Mouse (Mus musculus): ENCODE results near the gene Ifitm2. TPM values are rescaled to one million over a fixed set of nuclear protein-coding genes. Genes with fewer than 3 reads are reported as not detected.

Ifitm2 gene
- polyA plus RNA-seq, 1 experiment = 31.7 TPM

DNA sequence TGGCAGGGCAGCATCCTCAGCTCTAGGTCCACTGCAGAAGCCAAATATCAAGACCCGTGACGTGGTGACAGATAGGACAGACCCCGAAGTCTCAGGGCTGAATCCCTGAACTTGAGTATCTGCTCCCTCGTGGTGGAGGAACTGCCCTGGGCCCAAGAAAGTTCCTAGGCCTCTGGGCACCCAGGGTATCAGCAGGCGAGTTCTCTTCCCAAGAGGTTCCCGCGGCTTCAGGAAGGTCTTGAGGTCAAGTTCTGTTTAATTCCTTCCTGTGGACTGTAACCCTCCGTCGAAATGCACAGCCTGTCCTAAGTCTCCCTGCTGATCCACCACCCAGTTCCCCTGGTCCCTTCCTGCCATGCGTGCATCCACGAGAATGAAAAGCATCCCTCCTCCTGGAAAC is 2.7 kb downstream of the Ifitm2 start:
- no peak for DNase-seq
- H3K4me3 ChIP-seq (replicated peaks; ENCODE audit: insufficient read depth, low read depth, low read length) = no peak overlapping the region
- 88% methylated on average over 11 of the region's 11 CpGs for WGBS
- H3K27me3 ChIP-seq (ENCODE audit: control insufficient read depth, insufficient read depth, low read length) = no peaks in the 10 kb centered on the region
- no peaks in the 10 kb centered on the region for H3K4me1 ChIP-seq (ENCODE audit: control insufficient read depth, insufficient read depth, low read length)
- H3K27ac ChIP-seq (ENCODE audit: insufficient read depth, low read length) = no peak overlapping the region
- TF ChIP-seq POLR2A (IDR thresholded peaks at IDR 0.05; ENCODE audit: borderline replicate concordance, insufficient read depth, low read length) = no peak
- TF ChIP-seq CTCF (IDR thresholded peaks at IDR 0.05; ENCODE audit: borderline replicate concordance, insufficient read depth, low read depth, low read length) = no peak

DNA sequence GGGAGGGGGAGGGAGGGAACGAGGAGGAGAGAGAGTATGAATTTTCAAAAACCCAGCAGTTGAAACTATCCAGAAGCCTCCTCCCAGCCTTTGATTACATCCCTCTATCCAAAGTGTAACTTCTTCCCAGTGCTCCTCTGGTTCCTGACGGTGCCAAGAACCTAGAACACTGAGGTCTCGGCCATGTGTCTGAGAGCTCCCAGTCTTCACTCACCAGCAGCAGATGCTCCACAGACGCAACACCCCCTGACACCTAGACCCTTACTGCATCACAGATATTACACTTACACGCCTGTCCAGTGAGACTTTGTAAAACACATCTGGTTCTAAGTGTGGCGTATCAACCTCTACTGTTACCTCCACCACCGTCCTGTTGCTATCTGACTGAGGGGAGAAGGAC is 3.3 kb downstream of the Ifitm2 start:
- no peaks in the 10 kb centered on the region for H3K27me3 ChIP-seq (ENCODE audit: control insufficient read depth, insufficient read depth, low read length)
- no peak for TF ChIP-seq POLR2A (IDR thresholded peaks at IDR 0.05; ENCODE audit: borderline replicate concordance, insufficient read depth, low read length)
- TF ChIP-seq CTCF (IDR thresholded peaks at IDR 0.05; ENCODE audit: borderline replicate concordance, insufficient read depth, low read depth, low read length) = no peak
- H3K4me1 ChIP-seq (ENCODE audit: control insufficient read depth, insufficient read depth, low read length) = no peaks in the 10 kb centered on the region
- no peak overlapping the region for H3K27ac ChIP-seq (ENCODE audit: insufficient read depth, low read length)
- H3K4me3 ChIP-seq (replicated peaks; ENCODE audit: insufficient read depth, low read depth, low read length) = no peak overlapping the region
- no peak for DNase-seq
- WGBS = 79% methylated on average over 7 of the region's 7 CpGs

DNA sequence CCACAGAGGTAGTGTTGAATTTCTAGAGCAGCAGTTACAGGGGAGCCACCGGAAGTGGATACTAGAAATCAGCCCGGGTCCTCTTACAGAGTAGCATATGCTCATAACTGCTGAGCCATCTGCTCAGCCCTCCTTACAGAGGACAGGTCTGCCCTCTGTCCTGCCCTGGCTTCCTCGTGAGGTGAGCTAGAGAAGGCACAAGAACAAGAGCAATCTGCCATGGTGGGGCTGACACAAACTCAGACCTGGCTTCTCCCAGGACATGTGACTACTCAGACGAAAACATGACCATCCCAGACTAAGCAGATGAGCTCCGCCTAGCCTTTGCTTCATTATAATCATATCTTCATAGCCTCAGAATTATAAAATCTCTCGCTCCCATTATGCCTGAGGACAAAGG is 4.0 kb downstream of the Ifitm2 start:
- no peak for DNase-seq
- H3K4me3 ChIP-seq (replicated peaks; ENCODE audit: insufficient read depth, low read depth, low read length) = no peak overlapping the region
- no peaks in the 10 kb centered on the region for H3K4me1 ChIP-seq (ENCODE audit: control insufficient read depth, insufficient read depth, low read length)
- 58% methylated on average over 6 of the region's 6 CpGs for WGBS
- no peaks in the 10 kb centered on the region for H3K27me3 ChIP-seq (ENCODE audit: control insufficient read depth, insufficient read depth, low read length)
- no peak overlapping the region for H3K27ac ChIP-seq (ENCODE audit: insufficient read depth, low read length)
- no peak for TF ChIP-seq CTCF (IDR thresholded peaks at IDR 0.05; ENCODE audit: borderline replicate concordance, insufficient read depth, low read depth, low read length)
- no peak for TF ChIP-seq POLR2A (IDR thresholded peaks at IDR 0.05; ENCODE audit: borderline replicate concordance, insufficient read depth, low read length)

DNA sequence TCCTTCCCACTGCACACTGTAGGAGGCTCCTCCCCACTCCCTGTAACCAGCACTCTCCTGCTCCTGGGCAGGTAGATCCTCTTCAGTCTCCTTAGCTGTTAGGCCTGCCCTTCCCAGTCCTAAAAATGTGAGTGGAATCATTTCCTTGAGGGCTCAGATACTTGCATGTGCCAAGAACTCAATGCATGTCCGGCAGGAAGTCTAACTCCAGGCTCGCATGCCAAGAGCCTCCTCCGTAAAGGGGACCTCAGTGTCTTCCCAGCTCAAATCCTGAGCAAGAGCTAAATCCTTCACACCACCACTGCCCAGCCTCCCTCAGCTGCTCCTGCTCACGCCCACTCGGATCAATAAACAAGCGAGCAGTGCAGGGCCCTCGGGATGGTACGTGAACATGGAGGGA is 4.7 kb downstream of the Ifitm2 start:
- no peaks in the 10 kb centered on the region for H3K27me3 ChIP-seq (ENCODE audit: control insufficient read depth, insufficient read depth, low read length)
- H3K4me1 ChIP-seq (ENCODE audit: control insufficient read depth, insufficient read depth, low read length) = no peaks in the 10 kb centered on the region
- 48% methylated on average over 8 of the region's 8 CpGs for WGBS
- TF ChIP-seq CTCF (IDR thresholded peaks at IDR 0.05; ENCODE audit: borderline replicate concordance, insufficient read depth, low read depth, low read length) (no peak), POLR2A (IDR thresholded peaks at IDR 0.05; ENCODE audit: borderline replicate concordance, insufficient read depth, low read length) (no peak)
- no peak overlapping the region for H3K27ac ChIP-seq (ENCODE audit: insufficient read depth, low read length)
- no peak for DNase-seq
- H3K4me3 ChIP-seq (replicated peaks; ENCODE audit: insufficient read depth, low read depth, low read length) = no peak overlapping the region

DNA sequence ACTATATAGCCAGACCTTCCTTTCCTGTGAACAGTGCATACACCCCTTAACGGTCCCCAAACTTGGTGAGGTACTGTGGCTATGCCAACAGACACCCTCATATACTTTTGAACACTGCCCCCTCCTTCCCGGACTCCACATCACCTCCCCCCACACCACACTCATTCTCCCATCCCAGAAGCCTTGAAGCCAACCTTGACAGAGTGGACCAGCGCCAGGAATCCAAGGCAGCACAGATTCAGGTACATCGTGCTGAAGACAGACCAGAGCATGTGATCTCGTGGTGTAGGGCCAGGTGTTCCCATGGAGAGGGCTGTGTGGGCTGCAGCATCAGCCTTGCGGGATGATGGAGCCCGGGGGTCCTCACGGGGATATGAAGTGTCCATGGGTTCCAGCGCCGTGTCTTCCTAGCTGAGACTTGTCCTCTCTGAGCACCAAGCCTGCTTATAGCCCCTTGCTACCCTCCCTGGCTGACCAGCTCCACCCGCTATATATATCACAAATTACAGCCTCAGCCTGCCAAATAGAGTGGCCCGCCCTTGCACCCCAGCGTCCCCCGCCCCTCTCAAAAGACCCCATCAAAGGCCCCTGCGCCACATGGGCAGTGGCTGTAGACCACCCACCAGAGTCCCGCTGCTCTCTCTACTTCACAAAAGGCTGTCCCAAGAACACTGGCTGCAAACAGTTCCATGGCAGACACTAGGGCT is 5.8 kb downstream of the Ifitm2 start, which contains the start of gene Ifitm5:
TSS of gene Ifitm5 (minus strand) at position 468 of the 707 bp plus-strand sequence.
- no peaks in the 10 kb centered on the region for H3K27me3 ChIP-seq (ENCODE audit: control insufficient read depth, insufficient read depth, low read length)
- TF ChIP-seq POLR2A (IDR thresholded peaks at IDR 0.05; ENCODE audit: borderline replicate concordance, insufficient read depth, low read length) = no peak
- H3K27ac ChIP-seq (ENCODE audit: insufficient read depth, low read length) = no peak within 1 kb of the TSS
- no peak for DNase-seq
- H3K4me1 ChIP-seq (ENCODE audit: control insufficient read depth, insufficient read depth, low read length) = no peaks in the 10 kb centered on the region
- 75% methylated on average over 16 of the region's 16 CpGs for WGBS
- no peak within 1 kb of the TSS for H3K4me3 ChIP-seq (replicated peaks; ENCODE audit: insufficient read depth, low read depth, low read length)

DNA sequence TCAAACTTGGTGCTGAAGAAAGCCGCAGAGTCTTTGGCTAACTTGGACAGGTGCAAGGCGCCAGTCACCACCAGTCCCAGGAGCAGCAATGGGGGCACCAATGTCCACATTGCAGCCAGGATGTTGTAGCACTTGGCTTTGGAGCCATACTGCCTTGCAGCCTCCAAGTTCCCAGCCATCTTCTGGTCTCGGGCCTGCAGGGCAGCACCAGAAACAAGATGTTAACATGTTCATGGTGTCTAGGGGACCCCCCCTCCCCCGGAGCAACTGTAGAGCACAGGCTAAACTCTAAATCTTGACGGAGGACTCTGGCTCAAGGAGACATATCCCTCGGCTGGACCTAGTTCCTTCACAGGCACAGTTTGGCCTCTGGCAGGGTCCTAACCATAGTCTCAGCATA is 6.5 kb downstream of the Ifitm2 start:
- Histone ChIP-seq H3K4me3 (replicated peaks; ENCODE audit: insufficient read depth, low read depth, low read length) (no peak overlapping the region), H3K27me3 (ENCODE audit: control insufficient read depth, insufficient read depth, low read length) (no peaks in the 10 kb centered on the region), H3K4me1 (ENCODE audit: control insufficient read depth, insufficient read depth, low read length) (no peaks in the 10 kb centered on the region), H3K27ac (ENCODE audit: insufficient read depth, low read length) (no peak overlapping the region)
- DNase-seq = no peak
- TF ChIP-seq CTCF (IDR thresholded peaks at IDR 0.05; ENCODE audit: borderline replicate concordance, insufficient read depth, low read depth, low read length) (no peak), POLR2A (IDR thresholded peaks at IDR 0.05; ENCODE audit: borderline replicate concordance, insufficient read depth, low read length) (no peak)
- WGBS = 88% methylated on average over 6 of the region's 6 CpGs

DNA sequence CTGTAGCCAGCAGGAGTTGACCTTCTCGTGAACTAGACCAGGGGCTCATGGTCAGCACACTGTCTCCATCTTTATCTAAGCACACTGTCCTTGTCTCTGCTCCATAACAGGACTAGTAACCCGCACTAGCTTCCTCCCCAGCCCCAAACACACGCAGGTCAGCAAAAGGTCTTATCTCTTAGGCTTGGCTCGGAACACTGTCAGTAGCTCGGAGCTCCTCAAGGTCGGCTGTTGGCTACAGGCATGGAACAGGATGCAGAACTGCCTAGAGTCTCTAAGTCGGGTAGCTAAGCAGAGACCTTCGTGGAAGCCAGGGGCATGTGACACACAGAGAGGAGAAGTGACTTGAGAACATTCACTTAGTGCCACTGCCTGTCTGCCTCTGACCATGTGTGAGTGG is 7.6 kb downstream of the Ifitm2 start:
- DNase-seq = no peak
- 88% methylated on average over 8 of the region's 8 CpGs for WGBS

DNA sequence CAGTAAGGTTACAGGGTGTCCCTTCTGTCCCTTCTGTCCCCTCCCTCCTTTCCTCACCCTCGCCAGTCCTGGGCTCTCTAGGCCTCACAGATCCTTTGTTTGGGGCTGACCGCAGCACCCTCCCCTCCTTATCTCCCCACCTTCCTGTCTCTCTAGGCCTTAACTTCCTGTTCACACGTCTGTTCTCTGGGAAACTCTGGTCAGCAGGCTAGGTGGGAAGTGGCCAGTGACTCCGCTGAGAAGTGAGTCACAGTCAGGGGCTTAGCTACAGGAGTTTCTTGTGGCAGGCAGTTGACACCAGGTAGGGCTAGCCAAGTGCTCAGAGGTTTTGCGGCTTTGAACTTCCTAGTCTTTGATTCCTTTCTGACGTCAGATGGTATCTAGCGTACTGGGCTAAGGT is 8.8 kb downstream of the Ifitm2 start:
- no peak overlapping the region for H3K27ac ChIP-seq (ENCODE audit: insufficient read depth, low read length)
- no peaks in the 10 kb centered on the region for H3K27me3 ChIP-seq (ENCODE audit: control insufficient read depth, insufficient read depth, low read length)
- no peaks in the 10 kb centered on the region for H3K4me1 ChIP-seq (ENCODE audit: control insufficient read depth, insufficient read depth, low read length)
- WGBS = 79% methylated on average over 7 of the region's 7 CpGs
- TF ChIP-seq POLR2A (IDR thresholded peaks at IDR 0.05; ENCODE audit: borderline replicate concordance, insufficient read depth, low read length) = no peak
- no peak for TF ChIP-seq CTCF (IDR thresholded peaks at IDR 0.05; ENCODE audit: borderline replicate concordance, insufficient read depth, low read depth, low read length)
- no peak overlapping the region for H3K4me3 ChIP-seq (replicated peaks; ENCODE audit: insufficient read depth, low read depth, low read length)
- no peak for DNase-seq

More for the DNA sequence above, 7.6 kb downstream of the Ifitm2 start:
- Histone ChIP-seq H3K4me3 (replicated peaks; ENCODE audit: insufficient read depth, low read depth, low read length) (no peak overlapping the region), H3K27ac (ENCODE audit: insufficient read depth, low read length) (no peak overlapping the region), H3K4me1 (ENCODE audit: control insufficient read depth, insufficient read depth, low read length) (no peaks in the 10 kb centered on the region), H3K27me3 (ENCODE audit: control insufficient read depth, insufficient read depth, low read length) (no peaks in the 10 kb centered on the region)
- TF ChIP-seq CTCF (IDR thresholded peaks at IDR 0.05; ENCODE audit: borderline replicate concordance, insufficient read depth, low read depth, low read length) (no peak), POLR2A (IDR thresholded peaks at IDR 0.05; ENCODE audit: borderline replicate concordance, insufficient read depth, low read length) (no peak)
